Mouse (Mus musculus): ENCODE measurements at regions not wholly inside any gene's neighbourhood (a gene's known extent, or its start where the extent isn't known, plus 50 kb on each side); places are given as distances from the start of the nearest gene placed in this dataset.
A peak's percentile ranks its signal among the peaks of the same experiment; 100 is the strongest.

DNA sequence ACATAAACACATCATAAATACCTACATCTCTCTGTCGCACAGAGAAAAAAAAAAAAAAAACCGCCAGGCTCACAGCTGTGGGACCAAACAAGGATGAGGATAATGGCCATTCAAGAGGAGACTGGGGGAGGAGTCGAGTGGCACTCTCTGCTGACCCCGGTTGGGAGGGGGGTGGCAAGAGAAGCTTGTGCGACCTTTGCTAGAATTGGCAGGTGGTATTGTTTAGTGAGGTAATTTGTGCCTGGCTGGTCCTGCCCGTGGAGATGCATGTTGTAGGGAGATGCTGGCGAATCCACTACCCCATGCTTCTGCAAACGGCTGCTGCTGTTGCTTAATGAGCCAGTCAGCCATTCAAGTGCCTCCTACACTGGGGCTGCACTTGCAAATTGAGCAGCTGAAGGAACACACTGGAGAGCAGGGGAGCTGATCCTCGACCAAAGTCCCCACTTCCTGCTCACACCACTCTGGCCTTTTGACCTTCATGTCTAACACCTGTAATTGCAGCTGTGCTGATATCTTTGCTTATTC lies 66.5 kb upstream of the Lmo2 start:
- Histone ChIP-seq H3K9me3 (ENCODE audit: low read length) (no peaks in the 10 kb centered on the region), H3K4me2 (replicated peaks; ENCODE audit: low read depth, low read length) (no peak overlapping the region), H3K4me3 (ENCODE audit: low read length) (no peak overlapping the region), H3K36me3 (ENCODE audit: insufficient read depth, low read length) (no peaks in the 10 kb centered on the region), H3K4me1 (ENCODE audit: insufficient read depth, low read length) (peaks cover 31% of the 10 kb centered on the region), H3K9ac (replicated peaks; ENCODE audit: low read length) (no peak overlapping the region), H3K27ac (ENCODE audit: low read length) (peak overlapping the region; percentile 45; the same call in 1 of the 2 replicates), H3K27me3 (ENCODE audit: insufficient read depth, low read length) (no peaks in the 10 kb centered on the region)
- WGBS = 10% methylated on average over 9 of the region's 9 CpGs
- ATAC-seq (ENCODE audit: low FRiP score, low TSS enrichment) = peak; percentile 81

DNA sequence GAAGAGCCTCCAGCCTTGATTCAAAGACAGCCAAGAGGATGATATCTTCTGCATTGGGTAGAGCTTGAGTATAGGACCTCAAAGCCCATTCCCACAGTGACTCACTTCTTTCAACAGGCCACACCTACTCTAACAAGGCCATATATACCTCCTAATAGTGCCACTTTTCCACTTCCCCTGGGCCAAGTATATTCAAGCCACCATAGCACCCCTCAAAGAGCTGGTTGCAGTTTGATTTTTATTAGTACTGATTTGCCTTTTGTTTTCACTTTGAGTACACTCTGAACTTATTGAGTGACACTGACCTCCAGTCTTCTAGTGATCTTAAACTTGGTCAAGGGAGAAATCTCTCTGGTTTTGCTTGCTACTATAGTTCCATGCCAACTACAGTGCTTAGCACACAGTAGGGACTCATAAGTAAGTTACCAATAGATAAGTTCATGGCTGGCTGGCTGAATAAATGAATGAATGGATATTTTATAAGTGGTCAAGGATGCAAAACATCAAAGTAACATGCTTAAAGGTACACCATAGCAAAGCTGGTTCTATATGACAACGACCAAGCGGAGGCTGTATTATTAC lies 64.5 kb upstream of the Lmo2 start:
- ATAC-seq (ENCODE audit: low FRiP score, low TSS enrichment) = no peak
- no peak overlapping the region for H3K4me3 ChIP-seq (ENCODE audit: low read length)
- H3K4me1 ChIP-seq (ENCODE audit: insufficient read depth, low read length) = peaks cover 33% of the 10 kb centered on the region
- H3K27me3 ChIP-seq (ENCODE audit: insufficient read depth, low read length) = no peaks in the 10 kb centered on the region
- no peaks in the 10 kb centered on the region for H3K36me3 ChIP-seq (ENCODE audit: insufficient read depth, low read length)
- H3K9me3 ChIP-seq (ENCODE audit: low read length) = no peaks in the 10 kb centered on the region
- H3K9ac ChIP-seq (replicated peaks; ENCODE audit: low read length) = no peak overlapping the region
- no peak overlapping the region for H3K27ac ChIP-seq (ENCODE audit: low read length)
- 90% methylated on average over 2 of the region's 2 CpGs for WGBS
- H3K4me2 ChIP-seq (replicated peaks; ENCODE audit: low read depth, low read length) = no peak overlapping the region

DNA sequence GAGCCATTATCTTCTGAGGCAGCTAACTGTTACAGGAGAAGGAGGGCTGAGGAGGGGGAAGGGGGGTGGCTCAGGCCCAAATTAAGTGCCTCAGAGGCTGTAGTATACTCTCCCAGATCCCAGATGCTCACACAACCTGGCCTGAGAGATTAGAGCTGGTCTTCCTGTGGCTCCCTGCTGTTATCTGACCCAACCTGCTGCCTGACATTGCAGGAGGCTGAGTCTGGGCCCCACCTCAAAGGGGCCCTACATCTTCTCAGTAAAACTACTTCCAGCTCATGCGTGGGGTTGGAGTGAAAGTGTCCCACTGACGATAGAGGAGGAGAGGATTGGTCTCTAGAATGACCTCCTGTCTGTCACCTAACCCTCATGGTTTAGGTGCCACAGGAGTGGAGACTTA lies 64.0 kb upstream of the Lmo2 start:
- Histone ChIP-seq H3K4me2 (replicated peaks; ENCODE audit: low read depth, low read length) (no peak overlapping the region), H3K4me1 (ENCODE audit: insufficient read depth, low read length) (peaks cover 33% of the 10 kb centered on the region), H3K9me3 (ENCODE audit: low read length) (no peaks in the 10 kb centered on the region), H3K9ac (replicated peaks; ENCODE audit: low read length) (no peak overlapping the region), H3K27me3 (ENCODE audit: insufficient read depth, low read length) (no peaks in the 10 kb centered on the region), H3K36me3 (ENCODE audit: insufficient read depth, low read length) (no peaks in the 10 kb centered on the region), H3K4me3 (ENCODE audit: low read length) (no peak overlapping the region), H3K27ac (ENCODE audit: low read length) (no peak overlapping the region)
- no peak for ATAC-seq (ENCODE audit: low FRiP score, low TSS enrichment)
- WGBS = 41% methylated on average over 2 of the region's 2 CpGs

DNA sequence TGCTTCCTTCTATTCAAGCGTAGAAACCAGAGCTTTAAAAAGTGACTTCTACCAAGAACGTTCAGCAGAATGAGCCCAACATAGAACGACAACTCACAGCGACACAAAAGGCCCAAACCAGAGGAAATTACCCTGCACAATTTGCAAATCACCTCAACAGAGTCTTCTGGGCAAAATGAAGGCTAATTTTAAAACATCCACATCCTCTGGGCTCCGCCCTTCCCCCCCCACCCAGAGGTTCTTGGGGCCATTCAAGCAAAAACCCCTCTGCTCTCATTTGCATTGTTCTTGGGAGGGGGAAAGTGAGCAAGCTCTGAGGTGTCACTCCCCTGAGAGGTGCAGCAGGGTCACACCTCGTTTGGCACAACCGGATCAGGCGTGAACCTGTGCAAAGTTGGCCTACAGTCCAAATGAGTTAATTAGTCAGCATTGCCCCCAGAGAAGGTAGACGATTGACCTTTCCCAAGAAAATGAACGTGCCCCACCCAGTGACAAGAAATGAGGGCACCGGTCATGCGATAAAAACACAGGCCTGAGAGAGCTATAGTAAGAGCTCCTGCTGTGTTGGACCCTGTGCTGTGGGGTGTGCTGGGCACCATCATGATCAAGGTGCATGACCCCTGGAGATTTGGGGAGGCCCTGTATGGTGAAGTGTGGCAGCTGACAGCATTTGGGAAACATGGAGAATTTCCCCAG lies 62.7 kb upstream of the Lmo2 start:
- H3K9me3 ChIP-seq (ENCODE audit: low read length) = no peaks in the 10 kb centered on the region
- H3K27ac ChIP-seq (ENCODE audit: low read length) = peak overlapping the region; percentile 28; the same call in 1 of the 2 replicates
- H3K36me3 ChIP-seq (ENCODE audit: insufficient read depth, low read length) = no peaks in the 10 kb centered on the region
- ATAC-seq (ENCODE audit: low FRiP score, low TSS enrichment) = peak; percentile 75
- peaks cover 33% of the 10 kb centered on the region for H3K4me1 ChIP-seq (ENCODE audit: insufficient read depth, low read length)
- WGBS = 31% methylated on average over 12 of the region's 12 CpGs
- H3K4me3 ChIP-seq (ENCODE audit: low read length) = no peak overlapping the region
- H3K27me3 ChIP-seq (ENCODE audit: insufficient read depth, low read length) = no peaks in the 10 kb centered on the region
- H3K9ac ChIP-seq (replicated peaks; ENCODE audit: low read length) = no peak overlapping the region
- no peak overlapping the region for H3K4me2 ChIP-seq (replicated peaks; ENCODE audit: low read depth, low read length)

DNA sequence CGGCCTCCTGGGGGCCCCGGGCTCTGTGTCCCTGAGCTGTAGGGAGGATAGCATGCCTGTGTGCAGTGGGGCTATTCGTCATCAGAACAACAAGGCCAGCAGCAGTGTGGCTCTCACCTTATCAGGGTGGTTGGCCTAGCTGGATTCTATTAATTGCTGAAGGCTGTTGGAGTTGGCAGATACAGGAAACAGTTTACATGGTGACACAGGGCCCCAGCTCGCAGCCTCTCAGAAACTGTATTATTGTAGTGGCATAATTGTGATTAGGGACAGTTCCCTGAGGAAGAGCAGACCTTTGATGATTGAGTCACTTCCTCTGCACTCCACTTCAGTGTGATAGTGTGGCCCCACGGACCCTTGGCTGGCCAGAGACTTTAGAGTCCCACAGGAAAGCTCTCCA lies 61.6 kb upstream of the Lmo2 start:
- WGBS = 17% methylated on average over 5 of the region's 5 CpGs
- no peak for ATAC-seq (ENCODE audit: low FRiP score, low TSS enrichment)
- Histone ChIP-seq H3K36me3 (ENCODE audit: insufficient read depth, low read length) (no peaks in the 10 kb centered on the region), H3K27me3 (ENCODE audit: insufficient read depth, low read length) (no peaks in the 10 kb centered on the region), H3K4me2 (replicated peaks; ENCODE audit: low read depth, low read length) (no peak overlapping the region), H3K27ac (ENCODE audit: low read length) (no peak overlapping the region), H3K4me3 (ENCODE audit: low read length) (no peak overlapping the region), H3K9ac (replicated peaks; ENCODE audit: low read length) (no peak overlapping the region), H3K4me1 (ENCODE audit: insufficient read depth, low read length) (peaks cover 28% of the 10 kb centered on the region), H3K9me3 (ENCODE audit: low read length) (no peaks in the 10 kb centered on the region)

DNA sequence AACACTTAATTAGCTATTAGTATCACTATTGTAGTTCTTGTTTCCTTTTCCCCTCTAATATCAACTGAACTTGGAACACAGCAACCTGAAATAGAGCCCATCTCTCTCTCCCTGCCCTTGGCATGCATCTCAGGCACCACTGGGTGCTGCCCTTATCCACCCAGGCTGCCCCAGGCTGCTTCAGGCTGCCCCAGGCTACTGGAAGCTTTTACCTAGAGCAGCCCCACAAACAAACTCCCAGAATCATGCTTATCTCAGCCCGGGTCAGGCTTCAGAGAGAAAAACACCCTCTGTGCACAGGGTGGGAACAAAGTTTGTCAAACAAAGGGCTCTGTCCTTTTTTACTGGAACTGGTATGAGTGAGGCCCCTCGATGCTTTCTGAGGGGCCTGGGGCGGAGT lies 61.0 kb upstream of the Lmo2 start:
- Histone ChIP-seq H3K27me3 (ENCODE audit: insufficient read depth, low read length) (no peaks in the 10 kb centered on the region), H3K27ac (ENCODE audit: low read length) (no peak overlapping the region)
- no peak for ATAC-seq (ENCODE audit: low FRiP score, low TSS enrichment)

DNA sequence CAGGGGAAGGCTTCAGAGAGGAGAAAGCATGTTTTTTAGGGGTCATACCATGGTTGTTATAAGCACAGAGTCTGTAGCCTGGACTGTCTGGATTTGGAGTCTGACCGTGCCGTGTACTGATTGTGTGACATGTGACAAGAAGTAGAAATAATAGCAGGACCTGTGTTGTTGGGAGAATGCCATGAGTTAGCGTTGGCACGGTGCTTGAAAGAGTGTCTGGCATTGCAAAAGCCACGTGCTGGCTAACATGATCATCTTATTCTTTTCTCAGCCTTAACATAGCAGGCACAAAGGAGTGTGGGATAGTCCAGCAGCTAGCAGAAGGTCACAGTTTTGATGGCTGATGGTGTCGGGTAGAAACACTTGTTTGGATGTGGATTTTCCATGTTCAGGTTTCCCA lies 58.1 kb upstream of the Lmo2 start:
- Histone ChIP-seq H3K9me3 (ENCODE audit: low read length) (no peaks in the 10 kb centered on the region), H3K4me1 (ENCODE audit: insufficient read depth, low read length) (peaks cover 23% of the 10 kb centered on the region), H3K4me3 (ENCODE audit: low read length) (no peak overlapping the region), H3K9ac (replicated peaks; ENCODE audit: low read length) (no peak overlapping the region), H3K4me2 (replicated peaks; ENCODE audit: low read depth, low read length) (no peak overlapping the region), H3K27me3 (ENCODE audit: insufficient read depth, low read length) (no peaks in the 10 kb centered on the region), H3K36me3 (ENCODE audit: insufficient read depth, low read length) (no peaks in the 10 kb centered on the region), H3K27ac (ENCODE audit: low read length) (no peak overlapping the region)
- 86% methylated on average over 6 of the region's 6 CpGs for WGBS
- no peak for ATAC-seq (ENCODE audit: low FRiP score, low TSS enrichment)

More for the DNA sequence above, 61.0 kb upstream of the Lmo2 start:
- Histone ChIP-seq H3K4me3 (ENCODE audit: low read length) (no peak overlapping the region), H3K9ac (replicated peaks; ENCODE audit: low read length) (no peak overlapping the region), H3K4me1 (ENCODE audit: insufficient read depth, low read length) (peaks cover 27% of the 10 kb centered on the region), H3K36me3 (ENCODE audit: insufficient read depth, low read length) (no peaks in the 10 kb centered on the region), H3K4me2 (replicated peaks; ENCODE audit: low read depth, low read length) (no peak overlapping the region), H3K9me3 (ENCODE audit: low read length) (no peaks in the 10 kb centered on the region)
- 58% methylated on average over 3 of the region's 3 CpGs for WGBS

DNA sequence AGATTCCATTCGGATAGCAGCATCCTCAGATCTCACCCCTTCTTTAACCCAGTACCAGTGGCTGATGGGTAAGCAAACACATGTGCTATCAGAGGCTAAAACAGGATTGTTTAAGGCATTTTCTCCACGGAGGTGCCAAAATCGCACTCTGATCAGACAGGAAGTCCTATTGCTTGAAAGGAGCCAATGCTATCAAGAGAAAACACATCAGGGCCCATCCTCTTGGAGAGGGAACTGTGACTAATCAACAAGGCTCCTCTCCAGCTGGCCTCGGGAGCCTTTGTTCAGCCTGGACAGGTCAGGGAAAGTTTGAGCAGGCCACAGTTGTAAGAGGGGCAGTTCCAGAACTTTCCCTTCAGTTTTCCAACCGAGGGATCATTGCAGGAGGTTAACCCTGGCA lies 57.4 kb upstream of the Lmo2 start:
- ATAC-seq (ENCODE audit: low FRiP score, low TSS enrichment) = no peak
- no peak overlapping the region for H3K9ac ChIP-seq (replicated peaks; ENCODE audit: low read length)
- H3K27me3 ChIP-seq (ENCODE audit: insufficient read depth, low read length) = no peaks in the 10 kb centered on the region
- H3K4me2 ChIP-seq (replicated peaks; ENCODE audit: low read depth, low read length) = no peak overlapping the region
- no peak overlapping the region for H3K4me3 ChIP-seq (ENCODE audit: low read length)
- H3K4me1 ChIP-seq (ENCODE audit: insufficient read depth, low read length) = peaks cover 16% of the 10 kb centered on the region
- WGBS = 59% methylated on average over 5 of the region's 5 CpGs
- H3K36me3 ChIP-seq (ENCODE audit: insufficient read depth, low read length) = no peaks in the 10 kb centered on the region
- no peaks in the 10 kb centered on the region for H3K9me3 ChIP-seq (ENCODE audit: low read length)
- no peak overlapping the region for H3K27ac ChIP-seq (ENCODE audit: low read length)

DNA sequence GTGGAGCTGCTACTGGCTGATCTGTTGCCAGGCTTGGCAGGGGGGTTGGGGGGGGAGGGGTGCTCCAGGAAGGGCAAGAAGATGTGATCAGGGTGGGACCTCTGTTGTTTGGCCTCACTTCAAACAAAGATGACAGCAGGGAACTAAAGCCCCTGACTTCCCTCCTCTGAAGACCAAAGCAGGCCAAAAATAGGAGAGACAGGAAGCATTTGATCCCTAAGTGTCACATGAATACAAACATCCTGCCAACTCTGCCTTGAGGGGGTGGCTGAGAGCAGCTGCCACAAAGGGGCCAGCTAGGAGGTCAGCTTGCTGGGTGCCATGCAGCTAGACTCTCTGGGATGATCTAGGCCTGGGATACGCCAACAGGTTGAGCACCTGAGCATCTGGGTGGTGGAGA lies 56.3 kb upstream of the Lmo2 start:
- Histone ChIP-seq H3K27ac (ENCODE audit: low read length) (no peak overlapping the region), H3K4me3 (ENCODE audit: low read length) (no peak overlapping the region), H3K27me3 (ENCODE audit: insufficient read depth, low read length) (no peaks in the 10 kb centered on the region), H3K9ac (replicated peaks; ENCODE audit: low read length) (no peak overlapping the region), H3K4me1 (ENCODE audit: insufficient read depth, low read length) (peaks cover 10% of the 10 kb centered on the region), H3K4me2 (replicated peaks; ENCODE audit: low read depth, low read length) (no peak overlapping the region), H3K9me3 (ENCODE audit: low read length) (no peaks in the 10 kb centered on the region), H3K36me3 (ENCODE audit: insufficient read depth, low read length) (no peaks in the 10 kb centered on the region)
- ATAC-seq (ENCODE audit: low FRiP score, low TSS enrichment) = no peak; the same call in 1 of the 2 replicates
- WGBS = 83% methylated on average over 1 of the region's 1 CpGs

DNA sequence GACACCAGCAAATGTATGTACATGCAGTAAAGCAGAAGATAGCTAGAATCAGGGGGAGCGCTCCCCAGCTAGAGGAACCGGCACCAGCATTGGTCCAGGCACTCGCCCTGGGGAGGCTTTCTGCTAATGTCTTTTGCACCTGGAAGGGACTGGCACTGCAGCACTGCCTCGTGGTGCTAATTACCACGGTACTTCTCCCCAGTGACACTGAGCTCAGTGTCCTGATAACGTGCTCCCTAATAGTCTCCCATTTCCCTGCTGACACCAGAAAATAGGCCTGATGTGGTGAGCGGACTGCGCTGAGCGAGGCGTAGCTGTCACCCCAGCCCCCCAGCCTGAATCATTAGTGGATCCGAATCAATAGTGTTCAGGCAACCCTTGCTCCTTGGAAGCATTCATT lies 55.0 kb upstream of the Lmo2 start:
- Histone ChIP-seq H3K27me3 (ENCODE audit: insufficient read depth, low read length) (no peaks in the 10 kb centered on the region), H3K27ac (ENCODE audit: low read length) (no peak overlapping the region), H3K4me3 (ENCODE audit: low read length) (no peak overlapping the region), H3K4me1 (ENCODE audit: insufficient read depth, low read length) (peaks cover 11% of the 10 kb centered on the region), H3K4me2 (replicated peaks; ENCODE audit: low read depth, low read length) (no peak overlapping the region), H3K36me3 (ENCODE audit: insufficient read depth, low read length) (no peaks in the 10 kb centered on the region), H3K9ac (replicated peaks; ENCODE audit: low read length) (no peak overlapping the region), H3K9me3 (ENCODE audit: low read length) (no peaks in the 10 kb centered on the region)
- no peak for ATAC-seq (ENCODE audit: low FRiP score, low TSS enrichment)
- 65% methylated on average over 11 of the region's 11 CpGs for WGBS
